Mouse (Mus musculus): ENCODE data around the gene Hjurp.

GRCm38 (mm10) chr1:88292057-88292456 is 14.6 kb upstream of the Hjurp start:
- TF ChIP-seq USF1 (IDR thresholded peaks at IDR 0.05; ENCODE audit: low read depth, low read length) (no peak), POLR2A (IDR thresholded peaks at IDR 0.05; ENCODE audit: low read depth, low read length) (no peak), ZNF384 (IDR thresholded peaks at IDR 0.05; ENCODE audit: low read depth, low read length) (no peak), CTCF (conservative IDR thresholded peaks at IDR 0.05 in 1 of 2, IDR thresholded peaks at IDR 0.05 in 1 of 2; ENCODE audit: low read depth in 2 of 2, low read length in 2 of 2) (no peak), POLR2AphosphoS2 (IDR thresholded peaks at IDR 0.05; ENCODE audit: low read depth, low read length) (no peak), CHD2 (IDR thresholded peaks at IDR 0.05; ENCODE audit: low read length) (no peak), HCFC1 (IDR thresholded peaks at IDR 0.05; ENCODE audit: low read depth, low read length) (no peak), EP300 (IDR thresholded peaks at IDR 0.05; ENCODE audit: low read length) (no peak), MAX (IDR thresholded peaks at IDR 0.05; ENCODE audit: low read length) (no peak), MAFK (IDR thresholded peaks at IDR 0.05; ENCODE audit: insufficient replicate concordance, low read length) (no peak), MYC (IDR thresholded peaks at IDR 0.05; ENCODE audit: low read depth, low read length) (no peak), JUND (conservative IDR thresholded peaks at IDR 0.05; ENCODE audit: low read depth, low read length) (no peak), SMC3 (IDR thresholded peaks at IDR 0.05; ENCODE audit: low read depth, low read length) (no peak)
